Mouse (Mus musculus): ENCODE data around the gene Smco2.

DNA sequence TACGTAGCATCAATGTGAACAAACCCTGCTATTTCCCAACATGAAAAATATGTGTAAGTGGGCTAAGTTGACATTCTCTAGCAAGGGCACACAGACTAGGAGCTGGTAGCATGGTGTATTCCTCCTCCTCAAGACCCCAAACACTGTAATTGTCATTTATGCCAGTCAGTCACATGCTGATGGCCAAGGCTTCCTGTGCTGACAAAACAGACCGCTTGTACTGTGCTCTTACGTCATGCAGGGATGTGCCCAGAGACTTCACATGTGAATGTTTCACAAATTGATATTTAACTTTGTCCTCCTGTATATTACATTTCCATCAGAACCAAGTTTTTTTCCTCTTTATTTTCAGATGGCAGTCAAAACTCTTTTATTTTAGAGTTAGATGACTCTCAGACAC lies 67.5 kb downstream of the Smco2 start:
- TF ChIP-seq CTCF (IDR thresholded peaks at IDR 0.05; ENCODE audit: borderline replicate concordance, extremely low read depth, insufficient read depth, insufficient read length) (no peak), POLR2A (IDR thresholded peaks at IDR 0.05; ENCODE audit: borderline replicate concordance, extremely low read depth, insufficient read depth, insufficient read length, poor library complexity, severe bottlenecking) (no peak)
